Mouse (Mus musculus): ENCODE measurements around the gene Anapc7.

DNA sequence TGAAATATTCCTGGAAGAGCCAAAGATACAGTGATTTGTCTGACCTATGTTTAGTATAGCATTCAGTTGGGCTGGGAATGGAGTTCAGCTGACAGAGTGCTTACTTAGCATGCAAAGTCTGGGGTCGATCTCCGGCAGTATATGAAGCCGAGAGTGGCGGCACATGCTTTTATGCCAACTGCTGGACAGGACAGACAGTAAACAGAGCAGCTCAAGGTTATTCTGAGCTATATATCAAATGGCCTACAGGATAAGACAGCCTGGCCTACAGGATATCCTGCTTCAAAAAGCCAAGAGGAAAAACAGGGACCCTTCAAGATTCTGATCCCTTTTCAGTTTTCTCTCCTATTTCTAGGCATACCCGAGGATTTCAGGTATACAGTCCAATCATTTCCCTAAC, 50.2 kb downstream of the Anapc7 start:
- TF ChIP-seq HCFC1 (IDR thresholded peaks at IDR 0.05; ENCODE audit: borderline replicate concordance, insufficient read depth, low read length): no peak
- TF ChIP-seq ZC3H11A (IDR thresholded peaks at IDR 0.05; ENCODE audit: borderline replicate concordance, low read depth, low read length): no peak
